Mouse (Mus musculus) CH12.LX (cell line): Measurements from ENCODE around the gene Amhr2. TPM values are rescaled to one million over a fixed set of nuclear protein-coding genes. Genes with fewer than 3 reads are reported as not detected.
A peak's percentile ranks its signal among the peaks of the same experiment; 100 is the strongest.

Source experiments
- DNase-seq: peaks from one replicate; pipeline ENCODE4 v3.0.0-alpha.2; 2013; ENCODE audit errors: extremely low read depth
- H3K27ac ChIP-seq: 2 replicates; pipeline ENCODE4 v1.5.1; 2012; ENCODE audit warnings: low read depth, mild to moderate bottlenecking, control low read depth, moderate library complexity; ENCODE audit not compliant: insufficient read depth
- H3K27me3 ChIP-seq: replicated peaks from 2 replicates; pipeline ENCODE3; 2012; ENCODE audit warnings: inconsistent platforms
- H3K36me3 ChIP-seq, 2 experiments: replicated peaks in 1 of 2; 2 replicates each; pipeline versions ENCODE3 to v1.6.1; 2012; ENCODE audit warnings: inconsistent platforms in 1 of 2, low read length in 1 of 2, mild to moderate bottlenecking in 1 of 2, mixed read lengths in 1 of 2, moderate library complexity in 1 of 2; ENCODE audit not compliant: control insufficient read depth in 1 of 2, insufficient read depth in 1 of 2
- H3K4me1 ChIP-seq, 2 experiments: 2 replicates each; pipeline ENCODE4 v1.6.1; 2012; ENCODE audit warnings: inconsistent platforms in 1 of 2, moderate library complexity in 1 of 2; ENCODE audit not compliant: insufficient read depth in 2 of 2, control insufficient read depth in 1 of 2
- H3K4me2 ChIP-seq: 2 replicates; pipeline ENCODE4 v1.6.1; 2012; ENCODE audit warnings: low read depth, mild to moderate bottlenecking, control low read depth; ENCODE audit not compliant: poor library complexity, insufficient read depth, severe bottlenecking
- H3K4me3 ChIP-seq, 3 experiments: fragments of 150-350 bp in 1 of 3; sonication (generic) in 1 of 3; replicated peaks in 1 of 3; 2 replicates each; pipeline versions ENCODE3 to v1.5.1; 2011 to 2012; ENCODE audit warnings: low read depth in 2 of 3, low read length in 2 of 3, mild to moderate bottlenecking in 2 of 3, moderate library complexity in 2 of 3, control low read depth in 1 of 3, improper control_type of control experiment in 1 of 3, inconsistent platforms in 1 of 3, mixed read lengths in 1 of 3; ENCODE audit not compliant: poor library complexity in 1 of 3
- H3K79me2 ChIP-seq: replicated peaks from 2 replicates; pipeline ENCODE4 v1.6.1; 2012; ENCODE audit warnings: mild to moderate bottlenecking, moderate library complexity; ENCODE audit not compliant: control insufficient read depth, poor library complexity, insufficient read depth, severe bottlenecking; ENCODE audit errors: extremely low read depth
- H3K9ac ChIP-seq: 2 replicates; pipeline ENCODE4 v1.6.1; 2012; ENCODE audit warnings: low read depth, mild to moderate bottlenecking, control low read depth, moderate library complexity; ENCODE audit not compliant: insufficient read depth
- H3K9me3 ChIP-seq: replicated peaks from 2 replicates; pipeline ENCODE3; 2012; ENCODE audit warnings: low read length, inconsistent platforms, mixed read lengths
- CHD2 ChIP-seq: IDR thresholded peaks from 2 replicates; pipeline ENCODE4 v1.6.1; 2011; ENCODE audit warnings: low read length, improper control_type of control experiment
- CTCF ChIP-seq, 2 experiments: IDR thresholded peaks in 1 of 2; conservative IDR thresholded peaks in 1 of 2; 2 replicates each; pipeline ENCODE4 v1.5.1; 2011 to 2012; ENCODE audit warnings: low read depth in 2 of 2, low read length in 2 of 2, improper control_type of control experiment in 1 of 2, inconsistent platforms in 1 of 2, mild to moderate bottlenecking in 1 of 2, moderate library complexity in 1 of 2
- ELF1 ChIP-seq: IDR thresholded peaks from 2 replicates; pipeline ENCODE4 v1.6.1; 2014; ENCODE audit warnings: low read depth, mild to moderate bottlenecking, inconsistent platforms, low read length, improper control_type of control experiment
- GABPA ChIP-seq: IDR thresholded peaks from 2 replicates; pipeline ENCODE4 v1.6.1; 2012; ENCODE audit warnings: low read depth, low read length, improper control_type of control experiment, inconsistent platforms; ENCODE audit not compliant: insufficient replicate concordance
- HCFC1 ChIP-seq: IDR thresholded peaks from 2 replicates; pipeline ENCODE4 v1.6.1; 2012; ENCODE audit warnings: low read depth, mild to moderate bottlenecking, inconsistent platforms, low read length, improper control_type of control experiment
- IRF4 ChIP-seq: IDR thresholded peaks from 2 replicates; pipeline ENCODE4 v1.6.1; 2014; ENCODE audit warnings: low read depth, mild to moderate bottlenecking, inconsistent platforms, low read length, improper control_type of control experiment
- JUN ChIP-seq: IDR thresholded peaks from 2 replicates; pipeline ENCODE4 v1.6.1; 2011; ENCODE audit warnings: low read depth, mild to moderate bottlenecking, low read length, improper control_type of control experiment, moderate library complexity; ENCODE audit not compliant: insufficient read depth
- JUND ChIP-seq: conservative IDR thresholded peaks from 2 replicates; pipeline ENCODE4 v1.6.1; 2011; ENCODE audit warnings: low read depth, low read length, improper control_type of control experiment
- MAX ChIP-seq: IDR thresholded peaks from 2 replicates; pipeline ENCODE4 v1.6.1; 2011; ENCODE audit warnings: low read length, improper control_type of control experiment
- MAZ ChIP-seq: IDR thresholded peaks from 2 replicates; pipeline ENCODE4 v1.6.1; 2012; ENCODE audit warnings: low read depth, mild to moderate bottlenecking, inconsistent platforms, low read length, improper control_type of control experiment, moderate library complexity
- MEF2A ChIP-seq: IDR thresholded peaks from 2 replicates; pipeline ENCODE4 v1.6.1; 2014; ENCODE audit warnings: low read depth, mild to moderate bottlenecking, inconsistent platforms, low read length, improper control_type of control experiment, borderline replicate concordance
- MYC ChIP-seq: IDR thresholded peaks from 2 replicates; pipeline ENCODE4 v1.6.1; 2011; ENCODE audit warnings: low read depth, mild to moderate bottlenecking, improper control_type of control experiment, low read length
- POLR2A ChIP-seq: IDR thresholded peaks from 2 replicates; pipeline ENCODE4 v1.6.1; 2011; ENCODE audit warnings: low read depth, mild to moderate bottlenecking, improper control_type of control experiment, low read length
- POLR2AphosphoS2 ChIP-seq: IDR thresholded peaks from 2 replicates; pipeline ENCODE4 v1.6.1; 2011; ENCODE audit warnings: low read depth, low read length, improper control_type of control experiment
- RCOR1 ChIP-seq: conservative IDR thresholded peaks from 2 replicates; pipeline ENCODE4 v1.6.1; 2012; ENCODE audit warnings: low read depth, mild to moderate bottlenecking, inconsistent platforms, low read length, improper control_type of control experiment
- SIN3A ChIP-seq: IDR thresholded peaks from 2 replicates; pipeline ENCODE4 v1.6.1; 2012; ENCODE audit warnings: low read length, improper control_type of control experiment, inconsistent platforms
- SMC3 ChIP-seq: IDR thresholded peaks from 2 replicates; pipeline ENCODE4 v1.6.1; 2011; ENCODE audit warnings: low read depth, low read length, improper control_type of control experiment
- TCF12 ChIP-seq: IDR thresholded peaks from 2 replicates; pipeline ENCODE4 v1.6.1; 2014; ENCODE audit warnings: low read depth, mild to moderate bottlenecking, inconsistent platforms, low read length, improper control_type of control experiment
- USF1 ChIP-seq: IDR thresholded peaks from 2 replicates; pipeline ENCODE4 v1.6.1; 2014; ENCODE audit warnings: low read depth, mild to moderate bottlenecking, inconsistent platforms, low read length, improper control_type of control experiment
- ZC3H11A ChIP-seq: IDR thresholded peaks from 2 replicates; pipeline ENCODE4 v1.6.1; 2012; ENCODE audit warnings: low read depth, mild to moderate bottlenecking, inconsistent platforms, low read length, improper control_type of control experiment
- ZKSCAN1 ChIP-seq: IDR thresholded peaks from 2 replicates; pipeline ENCODE4 v1.6.1; 2012; ENCODE audit warnings: low read depth, inconsistent platforms, low read length, improper control_type of control experiment, borderline replicate concordance
- dilution Hi-C: fragments of 300-500 bp; cut with MboI; formaldehyde crosslinking; loops from 2 replicates; pipeline ENCODE4 v1.14.3; 2020; ENCODE audit warnings: low sequenced_read_pairs; ENCODE audit not compliant: extremely low pct_unique_long_range_greater_than_20kb, extremely low pct_ligation_motif_present
- in situ Hi-C: fragments of 300-500 bp; cut with MboI; formaldehyde crosslinking; loops from 3 replicates; pipeline ENCODE4 v1.14.3; 2019; ENCODE audit warnings: low sequenced_read_pairs, low pct_ligation_motif_present, low pct_unique_long_range_greater_than_20kb, mixed read lengths
- polyA plus RNA-seq: library from polyadenylated mRNA; unstranded; fragments of >175 nt; gene quantifications from 2 replicates; pipeline ENCODE4 v1.2.1, GENCODE M21; 2012; ENCODE audit warnings: low read depth; ENCODE audit not compliant: insufficient read length
- total RNA-seq, 2 experiments: library from RNA; depleted of rRNA; stranded (reverse); fragments of 300-350 nt in 1 of 2; fragments of >200 nt in 1 of 2; gene quantifications; 2 replicates each; pipeline ENCODE4 v1.2.3; 2012 to 2014

The Amhr2 gene
- total and polyA plus RNA-seq, 3 experiments: not detected

GRCm38 (mm10) chr15:102460409-102460808 lies 15.2 kb downstream of the Amhr2 start:
- H3K27me3 ChIP-seq: no peaks in the 10 kb centered on the region
- in situ Hi-C loops (no loop called here), dilution Hi-C loops (no loop called here)
- no peak overlapping the region for H3K27ac ChIP-seq
- peaks cover 17 to 31% of the 10 kb centered on the region in 2 experiments for H3K36me3 ChIP-seq
- no peaks in the 10 kb centered on the region for H3K9me3 ChIP-seq
- no peak for DNase-seq
- peaks cover 0 to 30% of the 10 kb centered on the region in 2 experiments; a peak in 3 of 4 replicates for H3K4me1 ChIP-seq
- peak overlapping the region; percentile 66 for H3K9ac ChIP-seq
- H3K4me3 ChIP-seq: peak overlapping the region; percentile 64 to 85 (median 83)
- TF ChIP-seq POLR2AphosphoS2: no peak
- TF ChIP-seq ZC3H11A: no peak
- TF ChIP-seq MAX: no peak
- no peak for TF ChIP-seq ELF1
- no peak for TF ChIP-seq IRF4
- TF ChIP-seq SIN3A: no peak
- no peak for TF ChIP-seq USF1
- no peak for TF ChIP-seq RCOR1
- TF ChIP-seq SMC3: no peak
- no peak for TF ChIP-seq MYC
- TF ChIP-seq JUND: no peak
- no peak for TF ChIP-seq ZKSCAN1
- no peak for TF ChIP-seq GABPA
- TF ChIP-seq HCFC1: no peak
- no peak for TF ChIP-seq CHD2
- no peak for TF ChIP-seq POLR2A
- no peak for TF ChIP-seq CTCF (conservative IDR thresholded peaks at IDR 0.05 in 1 of 2, IDR thresholded peaks at IDR 0.05 in 1 of 2; ENCODE audit: low read depth in 2 of 2, low read length in 2 of 2)
- TF ChIP-seq TCF12: no peak
- TF ChIP-seq MEF2A: no peak
- TF ChIP-seq JUN: no peak
- peaks cover 28% of the 10 kb centered on the region for H3K79me2 ChIP-seq
- H3K4me2 ChIP-seq: peak overlapping the region; percentile 90

GRCm38 (mm10) chr15:102460971-102461370 lies 15.8 kb downstream of the Amhr2 start:
- no peaks in the 10 kb centered on the region for H3K9me3 ChIP-seq
- H3K4me1 ChIP-seq: peaks cover 0 to 30% of the 10 kb centered on the region in 2 experiments; a peak in 3 of 4 replicates
- in situ Hi-C loops: no loop called here
- peak; percentile 34 for DNase-seq
- TF ChIP-seq HCFC1 (no peak), MAZ (0 out of 2 replicates have a peak, but pooled peaks have one; percentile 28)
- peak overlapping the region; percentile 64 to 85 (median 83) for H3K4me3 ChIP-seq
- dilution Hi-C loops: no loop called here
- no peaks in the 10 kb centered on the region for H3K27me3 ChIP-seq
- no peak overlapping the region for H3K27ac ChIP-seq
- H3K9ac ChIP-seq: peak overlapping the region; percentile 66
- H3K36me3 ChIP-seq: peaks cover 17 to 36% of the 10 kb centered on the region in 2 experiments
- peaks cover 28% of the 10 kb centered on the region for H3K79me2 ChIP-seq
- peak overlapping the region; percentile 90; the same call in 1 of the 2 replicates for H3K4me2 ChIP-seq
